Mouse (Mus musculus): ENCODE data around the gene Tcte3.
"Not testable (repeated sequence)": the region's sequence is repeated elsewhere in the genome, so short reads cannot be mapped to it uniquely, and the experiment has no call there.

The Tcte3 gene

GRCm38 (mm10) chr17:15052766-15053165, 11.5 kb upstream of the Tcte3 start:
- in situ Hi-C loops (cut with MboI; ENCODE audit: unreplicated experiment in 2 of 2) = loop anchor here (25.0 kb wide), 4 partner anchors 410 to 735 kb away; partner anchors contain the start of genes Chd1 (in 2 of the 2) and Prdm9 (in 1 of the 2)

DNA sequence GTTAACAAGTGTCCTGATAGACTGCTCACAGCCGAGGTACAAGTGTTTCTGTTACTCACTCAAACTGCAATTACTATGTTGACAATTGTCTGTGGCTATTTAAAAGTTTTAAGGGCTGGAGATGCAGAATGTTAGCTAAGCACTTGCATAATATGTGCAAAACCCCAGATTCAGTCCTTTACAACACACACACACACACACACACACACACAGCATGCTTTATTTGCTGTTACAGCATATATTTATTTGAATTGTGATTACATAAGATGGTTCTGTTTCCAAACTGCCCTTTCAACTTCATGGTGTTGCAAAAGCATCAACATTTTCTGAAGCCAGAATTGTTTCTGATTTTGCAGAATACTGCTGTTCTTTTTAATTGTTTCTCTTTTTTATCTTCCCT, 9.1 kb upstream of the Tcte3 start:
- in situ Hi-C loops (cut with MboI; ENCODE audit: unreplicated experiment in 2 of 2) = loop anchor here (25.0 kb wide), 4 partner anchors 412 to 737 kb away; partner anchors contain the start of genes Chd1 (in 2 of the 2) and Prdm9 (in 1 of the 2)

DNA sequence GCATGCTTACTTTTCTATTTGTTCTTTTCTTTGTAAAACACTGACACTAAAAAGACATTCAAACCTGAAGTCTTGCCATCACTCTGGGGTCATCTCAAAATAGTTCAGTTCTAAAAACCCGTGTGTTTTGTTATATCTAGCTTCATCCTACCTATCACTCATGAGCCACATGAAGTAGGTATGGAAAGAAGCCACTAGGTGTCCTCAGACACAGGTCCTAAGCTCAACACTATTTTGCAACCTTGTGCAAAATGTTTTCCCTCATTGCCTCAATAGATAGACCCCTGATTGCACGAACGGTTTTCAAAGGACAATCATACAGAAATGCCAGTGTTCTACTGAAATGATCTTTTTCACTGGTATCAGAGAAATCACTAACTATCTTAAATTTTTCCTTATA, 833 bp downstream of the Tcte3 start:
- in situ Hi-C loops (cut with MboI; ENCODE audit: unreplicated experiment in 2 of 2) = not testable (repeated sequence)

DNA sequence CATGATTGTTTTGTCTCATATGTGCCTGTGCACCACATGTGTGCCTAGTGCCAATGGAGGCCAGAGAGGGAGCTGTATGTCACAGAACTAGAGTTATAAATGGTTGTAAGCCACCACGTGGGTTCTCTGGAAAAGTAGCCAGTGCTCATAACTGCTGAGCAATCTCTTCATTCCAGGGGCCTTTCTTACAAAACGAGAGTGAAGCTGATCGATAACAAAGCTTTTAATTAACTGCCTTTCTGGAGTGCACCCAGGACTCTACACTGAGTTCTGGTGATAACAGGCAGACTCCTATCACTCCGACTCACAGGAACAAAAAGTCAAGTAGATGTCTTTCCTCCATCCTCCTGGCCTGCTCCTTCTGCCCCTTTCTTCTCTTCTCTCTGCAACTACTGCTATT, 9.9 kb downstream of the Tcte3 start:
- in situ Hi-C loops (cut with MboI; ENCODE audit: unreplicated experiment in 2 of 2) = not testable (repeated sequence)

GRCm38 (mm10) chr17:15025513-15025912, 15.8 kb downstream of the Tcte3 start:
- in situ Hi-C loops (cut with MboI; ENCODE audit: unreplicated experiment in 2 of 2) = not testable (repeated sequence)

DNA sequence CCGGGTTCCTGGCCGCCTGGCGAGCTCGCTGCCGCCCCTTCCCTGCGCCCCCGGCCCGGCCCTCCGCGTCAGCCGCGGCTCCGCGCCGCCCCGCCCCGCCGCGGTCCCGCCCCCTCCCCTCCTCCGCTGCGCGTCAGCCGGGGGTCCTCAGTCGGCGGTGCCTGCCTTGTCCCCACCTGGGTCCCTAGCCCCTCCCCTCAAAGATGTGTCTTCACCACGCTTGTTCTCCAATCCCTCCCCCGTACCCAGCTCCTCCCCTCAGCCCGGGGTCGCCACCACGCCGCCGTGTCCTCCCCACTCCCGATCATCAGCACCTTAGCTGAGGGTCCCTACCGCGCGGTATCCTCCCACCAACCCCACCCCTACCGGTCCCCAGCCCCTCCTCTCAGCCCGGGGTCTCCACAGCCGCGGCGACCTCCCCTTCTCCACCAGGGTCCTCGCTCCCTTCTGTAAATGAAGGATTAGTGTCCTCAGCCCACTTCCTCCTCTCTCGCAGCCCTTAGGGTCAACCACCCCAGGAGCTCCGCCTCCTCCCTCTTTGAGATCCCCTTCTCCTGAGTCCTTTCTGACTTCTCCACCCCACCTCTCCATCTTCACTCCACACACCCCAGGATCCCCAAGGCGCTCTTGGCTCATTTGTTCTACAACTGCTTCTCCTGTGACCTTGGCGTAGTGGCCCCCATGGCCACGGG, 16.6 kb downstream of the Tcte3 start:
- in situ Hi-C loops (cut with MboI; ENCODE audit: unreplicated experiment in 2 of 2) = not testable (repeated sequence)

DNA sequence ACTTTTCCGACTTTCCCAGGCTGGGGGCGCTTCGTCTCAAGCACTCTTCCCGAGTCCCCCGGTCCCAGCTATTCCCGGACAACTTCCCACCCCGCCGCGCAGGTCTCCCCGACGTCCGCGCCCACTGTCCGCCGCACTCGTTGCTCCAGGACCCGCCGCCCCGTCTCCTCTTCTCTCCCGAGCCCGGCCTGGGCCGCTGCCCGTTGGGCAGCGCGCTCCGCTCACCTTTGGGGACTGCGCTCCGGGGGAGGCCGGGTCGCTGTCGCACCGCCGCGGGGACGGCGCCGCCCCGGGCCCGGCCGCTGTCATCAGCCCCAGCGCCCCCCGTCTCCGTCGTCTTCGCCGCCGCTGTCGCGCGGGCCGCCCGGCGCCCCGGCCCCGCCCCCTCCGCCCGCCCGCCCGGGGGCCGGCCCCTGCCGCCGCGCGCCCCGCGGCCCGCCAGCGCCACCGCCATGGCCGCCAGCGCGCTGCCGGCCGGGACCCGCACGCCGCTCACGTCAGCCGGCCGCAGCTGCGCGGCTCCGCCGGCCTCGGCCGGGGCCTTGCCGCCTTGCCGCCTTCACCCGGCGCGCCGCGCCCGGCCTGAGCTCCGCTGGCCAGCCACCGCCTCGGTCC, 17.3 kb downstream of the Tcte3 start:
- in situ Hi-C loops (cut with MboI; ENCODE audit: unreplicated experiment in 2 of 2) = not testable (repeated sequence)

DNA sequence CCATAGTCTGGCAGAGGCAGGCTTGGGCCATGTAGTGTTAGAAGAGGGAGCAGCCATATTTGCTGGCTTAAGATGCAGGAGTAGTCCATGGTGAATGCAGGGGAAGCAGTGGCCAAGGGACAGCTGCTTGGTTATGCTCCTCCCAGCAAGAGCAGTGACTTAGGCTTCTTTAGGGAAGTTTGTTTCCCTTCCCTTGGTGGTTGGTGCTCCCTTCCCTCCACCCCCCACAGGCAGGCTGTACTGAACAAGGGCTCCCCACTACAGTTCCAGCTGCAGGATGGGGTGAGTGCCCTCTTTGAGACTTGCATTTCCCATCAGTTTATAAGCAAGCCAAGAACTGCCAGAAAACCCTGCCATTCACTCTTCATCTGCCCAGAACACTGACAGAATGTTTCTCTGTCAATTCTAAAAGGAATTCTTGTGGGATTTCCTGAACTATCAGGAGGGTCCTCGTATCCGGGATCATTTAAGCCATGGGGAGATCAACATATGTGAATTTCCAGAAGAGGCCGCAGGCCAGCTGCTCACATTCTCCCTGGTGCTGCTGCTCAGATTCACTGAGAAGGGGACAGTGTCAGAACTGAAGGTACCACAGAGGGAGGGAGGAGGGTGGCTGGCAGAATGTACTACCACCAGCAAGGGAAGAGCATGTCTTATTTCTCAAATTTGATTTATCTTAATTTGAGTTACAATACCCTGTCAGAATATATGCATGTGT, 19.6 kb downstream of the Tcte3 start:
- in situ Hi-C loops (cut with MboI; ENCODE audit: unreplicated experiment in 2 of 2) = not testable (repeated sequence)

DNA sequence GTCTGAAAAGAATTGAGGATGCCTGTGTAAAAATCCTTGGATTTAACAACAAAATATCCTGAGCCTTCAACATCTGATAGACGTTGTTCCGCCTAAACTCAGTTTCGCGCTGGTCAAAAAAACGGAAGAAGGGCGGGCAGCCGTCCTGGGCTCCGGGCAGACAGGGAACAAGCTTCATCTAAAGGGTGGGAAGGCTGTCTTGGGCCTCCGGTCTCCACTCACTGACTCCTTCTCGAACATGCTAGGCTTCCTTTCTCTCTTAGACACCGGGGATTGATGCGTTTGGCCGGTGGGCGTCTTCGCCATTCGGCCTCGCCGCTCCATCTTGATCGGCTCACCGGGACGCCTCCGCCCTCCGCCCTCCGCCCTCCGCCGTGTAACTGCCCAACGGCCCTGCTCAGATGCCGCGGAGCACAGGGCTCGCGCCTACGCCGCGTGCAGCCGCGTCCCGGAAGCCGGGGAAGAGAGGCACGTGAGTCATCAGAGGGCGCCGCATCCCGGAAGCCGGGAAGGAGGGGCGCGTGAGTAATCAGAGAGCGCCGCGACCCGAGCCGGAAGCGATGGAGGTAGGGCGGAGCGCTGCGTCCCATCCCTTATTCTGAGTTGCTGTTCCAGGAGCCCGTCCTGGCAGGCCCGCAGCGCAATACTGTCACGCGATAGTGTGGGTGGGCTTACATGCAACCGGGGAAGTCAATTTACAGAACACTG, 31.4 kb downstream of the Tcte3 start, which contains the start of gene Gm3435:
Gm3435 (plus strand) TSS at position 471 of the 708 bp plus-strand sequence.
- in situ Hi-C loops (cut with MboI; ENCODE audit: unreplicated experiment in 2 of 2) = not testable (repeated sequence)

DNA sequence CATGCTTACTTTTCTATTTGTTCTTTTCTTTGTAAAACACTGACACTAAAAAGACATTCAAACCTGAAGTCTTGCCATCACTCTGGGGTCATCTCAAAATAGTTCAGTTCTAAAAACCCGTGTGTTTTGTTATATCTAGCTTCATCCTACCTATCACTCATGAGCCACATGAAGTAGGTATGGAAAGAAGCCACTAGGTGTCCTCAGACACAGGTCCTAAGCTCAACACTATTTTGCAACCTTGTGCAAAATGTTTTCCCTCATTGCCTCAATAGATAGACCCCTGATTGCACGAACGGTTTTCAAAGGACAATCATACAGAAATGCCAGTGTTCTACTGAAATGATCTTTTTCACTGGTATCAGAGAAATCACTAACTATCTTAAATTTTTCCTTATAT, 32.2 kb downstream of the Tcte3 start:
- in situ Hi-C loops (cut with MboI; ENCODE audit: unreplicated experiment in 2 of 2) = not testable (repeated sequence)

- in situ Hi-C loops (cut with MboI; ENCODE audit: unreplicated experiment in 2 of 2) = not testable (repeated sequence)
These were observed 41.2 kb downstream of the Tcte3 start for GRCm38 (mm10) chr17:15000047-15000446.

DNA sequence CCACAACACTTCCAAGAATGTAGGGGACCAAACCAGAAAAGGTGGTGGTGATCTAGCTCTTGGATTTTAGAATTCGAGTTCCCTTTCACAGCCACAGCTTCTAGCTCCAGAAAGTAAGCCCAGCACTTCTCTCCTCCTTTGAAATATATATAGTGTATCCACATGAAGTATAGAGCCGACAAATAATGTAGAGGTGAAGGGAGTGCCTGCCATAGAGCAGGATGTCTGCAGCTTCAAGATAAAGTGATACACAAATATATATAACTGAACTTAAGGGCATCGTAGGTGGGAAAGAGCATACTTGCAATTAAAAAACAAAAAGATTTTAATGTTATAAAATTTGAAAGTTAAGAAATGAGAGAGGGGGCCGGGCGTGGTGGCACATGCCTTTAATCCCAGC, 47.1 kb downstream of the Tcte3 start:
- in situ Hi-C loops (cut with MboI; ENCODE audit: unreplicated experiment in 2 of 2) = not testable (repeated sequence)

DNA sequence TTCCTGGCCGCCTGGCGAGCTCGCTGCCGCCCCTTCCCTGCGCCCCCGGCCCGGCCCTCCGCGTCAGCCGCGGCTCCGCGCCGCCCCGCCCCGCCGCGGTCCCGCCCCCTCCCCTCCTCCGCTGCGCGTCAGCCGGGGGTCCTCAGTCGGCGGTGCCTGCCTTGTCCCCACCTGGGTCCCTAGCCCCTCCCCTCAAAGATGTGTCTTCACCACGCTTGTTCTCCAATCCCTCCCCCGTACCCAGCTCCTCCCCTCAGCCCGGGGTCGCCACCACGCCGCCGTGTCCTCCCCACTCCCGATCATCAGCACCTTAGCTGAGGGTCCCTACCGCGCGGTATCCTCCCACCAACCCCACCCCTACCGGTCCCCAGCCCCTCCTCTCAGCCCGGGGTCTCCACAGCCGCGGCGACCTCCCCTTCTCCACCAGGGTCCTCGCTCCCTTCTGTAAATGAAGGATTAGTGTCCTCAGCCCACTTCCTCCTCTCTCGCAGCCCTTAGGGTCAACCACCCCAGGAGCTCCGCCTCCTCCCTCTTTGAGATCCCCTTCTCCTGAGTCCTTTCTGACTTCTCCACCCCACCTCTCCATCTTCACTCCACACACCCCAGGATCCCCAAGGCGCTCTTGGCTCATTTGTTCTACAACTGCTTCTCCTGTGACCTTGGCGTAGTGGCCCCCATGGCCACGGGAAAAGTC, 48.0 kb downstream of the Tcte3 start:
- in situ Hi-C loops (cut with MboI; ENCODE audit: unreplicated experiment in 2 of 2) = not testable (repeated sequence)

- in situ Hi-C loops (cut with MboI; ENCODE audit: unreplicated experiment in 2 of 2) = not testable (repeated sequence)
These were observed 48.7 kb downstream of the Tcte3 start for GRCm38 (mm10) chr17:14992522-14993138.

- in situ Hi-C loops (cut with MboI; ENCODE audit: unreplicated experiment in 2 of 2) = not testable (repeated sequence)
These were observed 51.1 kb downstream of the Tcte3 start for GRCm38 (mm10) chr17:14990116-14990702.

GRCm38 (mm10) chr17:14978362-14979038, 62.8 kb downstream of the Tcte3 start, which contains the start of the genes 9030025P20Rik and Gm3417:
Gene 9030025P20Rik (plus strand): TSS chr17:14978468.
Gene Gm3417 (minus strand): TSS chr17:14978790.
- in situ Hi-C loops (cut with MboI; ENCODE audit: unreplicated experiment in 2 of 2) = not testable (repeated sequence)

GRCm38 (mm10) chr17:14977718-14978361, 63.4 kb downstream of the Tcte3 start:
- in situ Hi-C loops (cut with MboI; ENCODE audit: unreplicated experiment in 2 of 2) = not testable (repeated sequence)

All from v-Abl transformed pro-B cells (cell line).